Mouse (Mus musculus) layer of hippocampus, adult 18-20 months (tissue): ENCODE data around the gene Mcm9. TPM values are rescaled to one million over a fixed set of nuclear protein-coding genes. Genes with fewer than 3 reads are reported as not detected.
"Not testable (repeated sequence)": the region's sequence is repeated elsewhere in the genome, so short reads cannot be mapped to it uniquely, and the experiment has no call there.

Experiments
- DNase-seq, 2 experiments: peaks; one replicate each; pipeline ENCODE4 v3.0.0; 2022; ENCODE audit warnings: low spot score in 2 of 2
- long read RNA-seq: library from polyadenylated mRNA; stranded (forward); transcript quantifications from one replicate; pipeline ENCODE4 v2.0.0, GENCODE M21; 2021
- total RNA-seq, 2 experiments: library from RNA; stranded (reverse); gene quantifications; 2 replicates each; pipeline ENCODE4 v1.2.3; 2021

Gene Mcm9
- 1 to 10 TPM; 4.5 to 5.0 TPM for total RNA-seq
- long read RNA-seq, partial matches to known transcripts, result 1 of 7 reads
- long read RNA-seq, other reads (novel, unspliced or antisense), result 5 of 7 reads

DNA sequence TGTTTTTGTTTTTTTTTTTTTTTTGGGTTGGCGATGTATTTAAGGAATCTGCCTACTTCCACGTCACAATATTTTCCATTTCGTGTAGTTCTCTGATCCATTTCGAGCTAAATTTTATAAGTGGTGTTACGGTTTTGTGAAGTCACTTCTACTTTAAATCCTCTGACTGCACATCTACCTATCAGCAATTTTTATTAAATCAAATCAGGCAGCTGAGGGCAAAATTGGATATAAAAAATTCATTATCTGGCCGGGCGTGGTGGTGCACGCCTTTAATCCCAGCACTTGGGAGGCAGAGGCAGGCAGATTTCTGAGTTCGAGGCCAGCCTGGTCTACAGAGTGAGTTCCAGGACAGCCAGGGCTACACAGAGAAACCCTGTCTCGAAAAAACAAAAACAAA is at the start of gene Mcm9:
Gene Mcm9, minus strand, starts transcription at position 101 of the 400 bp plus-strand sequence.
- DNase-seq, result not testable (repeated sequence)

DNA sequence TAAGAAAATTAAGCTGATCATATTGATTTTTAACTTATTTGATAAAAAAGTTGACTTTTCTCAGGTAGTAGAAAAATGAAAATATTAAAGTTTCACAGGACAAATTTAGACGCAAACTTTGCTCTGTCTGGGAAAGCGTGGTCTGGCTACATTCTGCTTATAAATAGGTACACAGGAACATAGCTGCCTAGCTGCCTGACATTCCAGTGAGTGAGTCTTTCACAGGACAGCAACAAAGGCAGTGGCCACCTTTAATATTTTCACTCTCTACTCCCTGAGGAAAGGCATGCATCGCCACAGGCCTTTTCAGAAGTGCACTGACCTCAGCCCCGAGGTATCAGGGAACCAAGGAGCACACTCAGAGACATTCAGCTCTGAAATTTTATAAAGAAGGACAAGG is 31.5 kb upstream of the Mcm9 start:
- no peak for DNase-seq

DNA sequence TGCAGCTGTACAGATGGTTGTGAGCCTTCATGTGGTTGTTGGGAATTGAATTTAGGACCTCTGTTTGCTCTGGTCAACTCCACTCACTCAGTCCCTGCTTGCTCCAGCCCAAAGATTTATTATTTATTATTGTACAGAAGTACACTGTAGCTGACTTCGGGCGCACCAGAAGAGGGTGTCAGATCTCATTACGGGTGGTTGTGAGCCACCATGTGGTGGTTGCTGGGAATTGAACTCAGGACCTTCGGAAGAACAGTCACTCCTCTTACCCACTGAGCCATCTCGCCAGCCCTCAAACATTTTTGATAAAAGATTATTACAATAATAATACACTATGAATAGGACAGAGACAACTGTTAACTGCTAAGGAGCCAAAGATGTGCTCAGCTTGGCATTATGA is 24.0 kb upstream of the Mcm9 start:
- DNase-seq, result not testable (repeated sequence)

DNA sequence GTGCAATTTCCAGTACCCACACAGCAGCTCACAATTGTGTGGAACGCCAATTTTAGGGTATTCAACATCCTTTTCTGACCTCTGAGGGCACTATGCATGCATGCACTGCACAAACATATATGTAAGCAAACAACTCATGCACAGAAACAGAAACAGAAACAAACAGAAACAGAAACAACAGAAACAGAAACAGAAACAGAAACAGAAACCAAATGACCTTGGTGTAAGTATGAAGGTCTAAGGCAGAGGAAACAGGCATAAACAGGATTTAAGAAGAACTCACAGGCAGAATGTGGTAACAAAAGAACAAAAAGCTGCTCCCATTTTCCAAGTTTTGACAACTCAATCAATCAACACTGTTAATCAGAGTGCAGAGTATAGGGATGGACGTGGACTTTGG is 20.4 kb upstream of the Mcm9 start:
- DNase-seq, result no peak

DNA sequence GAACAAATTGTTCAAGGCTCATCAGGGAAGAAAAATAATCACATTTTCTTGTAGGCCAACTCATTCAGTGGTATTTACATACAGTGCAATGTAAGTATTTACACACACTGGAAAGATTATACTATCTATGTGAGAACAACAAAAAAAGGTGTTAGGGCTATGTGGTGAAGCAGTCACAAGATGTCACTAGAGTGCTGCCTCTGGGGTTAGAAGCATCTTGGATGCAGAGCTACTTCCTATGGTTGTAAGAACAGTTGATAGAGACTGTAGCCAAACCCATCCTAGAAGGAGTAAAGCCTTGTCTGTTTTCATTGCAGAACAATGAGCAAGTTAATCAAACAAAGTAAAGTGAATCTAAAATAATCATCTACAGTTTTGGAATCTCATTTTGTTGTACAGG is 11.3 kb upstream of the Mcm9 start:
- DNase-seq, result peak in 1 of 2 experiments; percentile 74

DNA sequence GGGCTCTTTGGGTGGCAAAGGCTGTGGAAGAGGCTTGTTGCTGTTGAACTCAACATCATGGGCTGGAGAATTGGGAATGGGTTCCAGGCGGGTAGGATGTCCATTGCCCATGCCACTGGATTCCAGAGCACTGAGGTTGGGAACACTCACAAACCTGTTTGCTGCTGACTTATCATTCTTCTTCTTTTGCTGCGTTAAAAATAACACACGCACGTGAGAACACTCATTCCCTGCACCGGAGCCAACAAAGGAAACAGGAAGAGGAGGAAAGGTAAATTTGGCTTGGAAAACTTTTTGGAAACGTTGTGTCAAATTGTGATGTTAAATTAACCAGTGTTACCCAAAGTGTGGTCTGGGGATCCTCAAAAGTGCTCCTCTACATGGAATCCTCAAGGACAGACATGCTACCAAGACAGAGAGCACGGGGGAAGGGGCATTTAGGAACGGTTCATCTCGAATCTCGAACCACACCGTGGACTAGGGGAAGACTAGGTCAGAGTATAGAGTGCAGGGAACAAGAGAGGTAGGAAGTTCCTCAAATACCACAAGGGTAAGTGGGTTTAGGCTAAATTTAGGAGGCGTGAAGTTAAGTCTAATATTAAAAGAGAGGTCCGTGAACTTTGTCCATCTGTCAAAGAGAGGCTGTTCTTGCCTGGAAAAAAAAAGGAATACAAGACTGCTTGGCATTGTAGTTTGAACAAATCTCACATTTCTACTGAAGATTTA is 5.2 kb upstream of the Mcm9 start:
- no peak for DNase-seq

- no peak for DNase-seq
Measured at GRCm38 (mm10) chr10:53634160-53634559, 3.9 kb upstream of the Mcm9 start.

DNA sequence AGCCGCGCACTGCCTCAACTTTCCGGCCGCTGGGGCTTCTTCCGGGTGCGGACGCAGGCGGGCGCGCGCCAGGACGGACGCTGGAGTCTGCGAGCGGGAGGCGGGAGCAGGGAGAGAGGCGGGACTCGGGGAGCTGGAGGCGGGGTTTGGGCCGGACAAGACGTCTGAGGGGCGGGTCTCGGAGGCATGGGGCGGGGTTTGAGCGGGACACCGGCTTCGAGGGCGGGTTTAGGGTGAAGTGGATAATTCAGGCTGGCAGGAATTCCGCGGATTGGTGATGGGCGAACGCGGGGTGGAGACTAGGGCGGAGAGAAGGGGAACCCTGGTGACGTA is 355 bp downstream of the Mcm9 start:
- peak; percentile 94 to 96 for DNase-seq

DNA sequence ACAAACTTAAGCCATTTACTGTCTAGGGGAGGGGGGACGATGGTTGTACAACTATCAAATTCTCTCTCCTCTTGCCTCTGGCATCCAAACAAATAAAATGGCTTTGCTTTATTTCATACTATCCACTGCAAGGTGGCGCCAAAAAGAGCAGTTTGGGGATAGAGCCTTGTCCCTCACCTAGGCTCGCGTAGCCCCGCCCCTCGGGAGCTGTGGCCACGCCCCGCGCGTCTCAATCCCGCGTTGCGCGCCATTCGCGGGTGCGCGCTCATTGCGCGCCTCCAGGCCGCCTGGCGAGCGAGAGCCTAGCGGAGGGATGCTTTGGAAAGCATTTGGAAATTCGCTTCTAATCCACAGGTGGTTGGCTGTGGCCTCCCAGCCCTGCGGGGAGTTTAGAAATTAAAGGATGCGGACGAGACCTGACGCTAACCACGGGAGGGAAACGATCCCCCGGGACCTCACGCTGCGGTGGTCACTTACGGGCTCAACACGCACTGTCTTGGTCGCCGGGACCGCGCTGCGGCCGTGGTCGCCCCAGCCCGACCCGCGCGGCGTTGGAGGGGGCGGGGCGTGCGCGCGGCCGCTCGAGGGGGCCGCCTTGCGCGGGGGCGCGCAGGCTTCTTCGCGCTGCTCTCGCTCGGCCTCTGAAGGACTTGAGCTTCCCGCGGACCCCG is 857 bp downstream of the Mcm9 start:
- peak; percentile 81 to 89 for DNase-seq

DNA sequence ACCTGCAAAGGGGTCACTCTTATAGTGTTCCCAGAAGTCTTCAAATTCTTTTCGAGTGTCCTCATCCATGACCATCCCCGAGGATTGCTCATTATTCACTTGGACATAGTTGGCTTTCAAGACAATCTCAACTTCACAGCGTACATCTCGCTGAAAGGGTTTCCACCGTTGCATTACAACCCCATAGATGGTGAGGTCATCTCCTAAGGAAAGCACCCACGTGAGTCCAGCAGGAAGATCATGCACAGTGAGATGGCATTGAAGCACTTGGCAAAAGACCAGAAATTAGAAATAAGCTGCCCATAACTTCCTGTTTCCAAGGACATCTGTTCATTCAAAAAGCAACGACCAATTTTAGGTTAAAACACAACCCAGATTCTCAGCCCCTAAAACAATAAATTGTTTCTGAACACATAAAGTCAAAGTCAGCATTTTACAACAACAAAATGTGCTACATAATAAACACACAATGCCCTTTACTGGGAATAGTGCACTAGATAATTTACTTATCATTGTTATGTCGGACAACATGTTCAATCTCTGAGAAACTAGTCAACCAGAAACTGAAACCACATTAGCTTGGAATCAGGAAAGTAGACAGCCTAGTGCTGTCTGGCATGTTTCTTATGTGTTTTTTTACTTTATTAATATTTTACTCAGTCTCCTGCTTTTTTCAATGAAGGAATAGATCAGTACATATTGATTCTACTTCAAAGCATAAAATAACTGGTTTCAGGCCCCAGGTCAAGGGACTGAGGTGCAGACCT is 14.2 kb downstream of the Mcm9 start:
- DNase-seq, result no peak

DNA sequence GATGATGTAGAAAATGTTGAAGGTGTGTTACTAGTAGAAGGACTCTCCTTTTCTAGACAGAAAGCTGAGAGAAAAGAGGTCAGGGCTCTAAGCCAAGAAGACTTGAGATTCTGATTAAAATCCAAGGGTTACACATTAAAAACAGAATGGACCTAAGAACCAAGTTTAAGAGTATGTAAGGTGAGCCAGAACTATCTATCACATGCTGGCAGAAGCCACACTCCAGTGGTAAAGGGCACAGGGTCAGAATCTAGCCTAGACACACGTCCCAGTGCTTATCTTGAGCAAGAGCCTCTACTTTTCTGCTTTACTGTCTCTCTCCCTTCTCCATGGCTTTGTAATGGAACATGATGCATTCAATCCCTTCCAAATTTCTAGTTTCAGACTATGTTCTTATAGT is 16.3 kb downstream of the Mcm9 start:
- no peak for DNase-seq

GRCm38 (mm10) chr10:53612172-53612571 is 18.1 kb downstream of the Mcm9 start:
- peak; percentile 72 to 82 for DNase-seq

DNA sequence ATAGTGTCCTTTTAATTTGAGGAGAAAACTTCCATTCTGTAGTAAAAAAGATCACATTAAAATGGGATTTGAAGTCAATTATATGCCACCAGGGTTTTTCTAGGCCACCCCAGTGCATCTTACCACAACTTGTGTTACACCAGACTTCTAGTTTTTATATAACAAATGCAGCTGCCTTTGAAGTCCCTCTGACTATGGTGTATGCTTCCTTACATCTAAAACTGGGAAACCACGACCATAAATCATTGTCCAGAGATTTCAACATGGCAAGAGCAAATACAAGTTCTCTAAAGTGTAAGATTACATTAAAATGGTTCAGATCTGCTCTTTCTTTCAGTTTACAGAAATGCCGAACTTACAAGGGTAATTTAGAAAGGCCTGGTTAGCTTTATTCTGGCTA is 22.0 kb downstream of the Mcm9 start:
- DNase-seq, result no peak

- no peak for DNase-seq
Measured at GRCm38 (mm10) chr10:53605328-53605727, 24.9 kb downstream of the Mcm9 start.

DNA sequence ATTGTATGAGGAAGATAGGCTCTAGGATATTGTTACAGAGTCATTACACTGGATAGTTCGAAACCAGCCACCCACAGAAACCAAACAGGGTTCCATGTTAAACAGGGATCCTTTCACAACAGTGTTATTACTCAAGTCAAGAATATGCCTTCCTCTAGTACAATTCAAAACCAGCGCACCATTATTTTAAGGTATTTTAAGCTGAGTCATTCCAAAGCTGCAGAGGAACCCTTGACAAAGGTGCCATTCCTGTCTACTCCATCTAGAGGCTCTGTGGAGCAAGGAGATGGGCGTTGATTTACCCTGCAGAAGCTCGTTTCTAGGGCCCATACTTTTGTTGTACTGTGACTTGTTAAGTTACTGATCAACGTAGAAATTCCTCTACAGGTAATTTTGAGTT is 31.4 kb downstream of the Mcm9 start:
- no peak for DNase-seq

- peak; percentile 21 to 51 for DNase-seq
Measured at GRCm38 (mm10) chr10:53597121-53597881, 32.9 kb downstream of the Mcm9 start.

DNA sequence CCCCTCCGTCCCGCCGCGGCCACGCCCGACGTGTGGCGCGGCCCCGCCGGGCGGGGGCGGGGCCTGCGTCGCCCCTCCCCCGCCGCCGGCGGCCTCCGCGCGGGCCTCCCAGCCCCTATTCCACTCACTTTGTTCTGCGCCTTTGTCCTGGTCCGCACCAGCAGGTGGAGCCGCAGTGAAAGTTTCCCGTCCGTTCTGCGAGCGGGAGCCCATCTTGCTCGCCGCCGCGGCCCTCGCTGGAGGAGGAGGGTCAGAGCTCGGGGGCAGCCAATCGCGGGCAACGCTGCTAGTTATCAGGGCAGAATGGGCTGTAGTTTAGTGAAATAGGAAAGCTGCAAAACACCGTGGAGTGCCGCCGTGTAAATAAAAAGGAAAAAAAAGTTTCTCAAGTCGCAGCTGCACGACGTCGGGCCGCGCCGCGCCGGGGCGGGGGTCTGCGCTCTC is 33.5 kb downstream of the Mcm9 start, which contains the start of gene Asf1a:
Gene Asf1a, plus strand, starts transcription at position 81 of the 444 bp plus-strand sequence.
- peak; percentile 96 to 98 for DNase-seq

DNA sequence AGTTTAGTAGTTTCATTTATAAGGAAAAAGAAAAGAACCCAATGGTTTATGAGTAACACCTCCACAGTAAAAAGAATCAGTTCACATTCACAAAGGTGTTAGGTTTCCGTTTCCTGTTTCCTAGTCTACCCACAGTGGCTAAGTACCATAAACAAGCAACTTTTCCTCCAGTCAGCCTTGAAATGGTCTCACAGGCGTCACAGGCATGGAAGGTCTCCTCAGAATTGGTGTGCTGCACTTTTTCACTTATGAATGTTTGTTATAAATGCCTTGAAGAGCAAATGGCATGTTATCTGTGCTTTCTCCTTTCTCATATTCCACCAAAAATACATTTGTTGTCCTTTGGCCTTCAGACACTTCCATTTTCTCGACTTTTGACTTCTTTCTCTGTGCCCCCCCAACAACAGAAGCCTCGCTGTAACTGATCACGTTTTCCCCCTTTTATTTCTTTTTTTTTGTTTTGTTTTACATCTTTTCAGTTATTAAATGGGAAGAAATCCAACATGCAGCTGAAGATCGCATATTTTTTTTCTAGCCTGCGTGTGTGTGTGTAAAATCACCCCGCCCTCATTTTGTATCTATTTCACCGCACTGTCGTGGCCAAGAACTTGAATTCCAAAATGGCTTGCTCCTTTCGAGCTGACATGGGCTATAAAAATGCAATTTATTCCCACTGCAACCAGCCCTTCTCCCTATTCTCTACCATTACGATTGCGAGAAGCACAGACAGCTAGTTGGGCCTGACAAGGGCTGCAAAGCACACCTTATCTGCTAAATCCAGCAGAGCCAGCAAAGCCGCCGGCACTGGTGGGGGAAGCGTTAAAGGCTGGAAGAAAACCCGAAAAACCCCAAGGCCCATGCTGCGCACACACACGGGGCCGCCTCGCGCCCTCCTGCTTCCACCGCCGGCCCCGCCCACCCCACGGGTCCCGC is 34.2 kb downstream of the Mcm9 start:
- no peak for DNase-seq

DNA sequence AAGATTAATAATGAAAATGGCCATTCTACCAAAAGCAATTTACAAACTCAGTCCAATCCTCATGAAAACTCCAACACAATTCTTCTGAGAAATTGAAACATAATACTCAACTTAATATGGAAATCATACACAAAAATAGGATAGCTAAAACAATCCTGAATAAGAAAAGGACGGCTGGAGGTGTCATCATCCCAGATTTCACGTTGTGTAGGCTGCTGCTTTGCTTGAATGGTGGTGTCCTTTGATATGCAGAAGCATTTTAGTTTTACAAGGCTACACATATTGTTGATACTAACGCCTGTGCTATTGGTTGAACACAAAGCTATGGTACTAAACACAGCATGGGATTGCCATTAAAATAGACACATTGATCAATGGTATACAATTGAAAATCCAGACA is 44.5 kb downstream of the Mcm9 start:
- no peak for DNase-seq

GRCm38 (mm10) chr10:53581087-53581486 is 49.2 kb downstream of the Mcm9 start:
- DNase-seq, result no peak
